Mouse (Mus musculus) hindbrain, embryonic 14.5 days (tissue): Measurements from ENCODE around the gene P4hb. TPM values are rescaled to one million over a fixed set of nuclear protein-coding genes. Genes with fewer than 3 reads are reported as not detected.

Experiments used
- ATAC-seq: fragments of 200-750 bp; cut with Nextera tagmentation; 2 replicates; pipeline ENCODE4 v1.8.0; 2017; ENCODE audit warnings: moderate number of reproducible peaks, mild to moderate bottlenecking, moderate TSS enrichment, moderate library complexity; ENCODE audit not compliant: low FRiP score
- DNase-seq: peaks from one replicate; pipeline ENCODE4 v3.0.0-alpha.2; 2015; ENCODE audit warnings: low spot score
- H3K27ac ChIP-seq: fragments of 300-500 bp; sonication (generic); 2 replicates; pipeline ENCODE4 v1.5.1; 2014; ENCODE audit warnings: mild to moderate bottlenecking, moderate library complexity
- H3K27me3 ChIP-seq: fragments of 300-500 bp; sonication (generic); 2 replicates; pipeline ENCODE4 v1.6.1; 2014; ENCODE audit warnings: mild to moderate bottlenecking, low read length, mixed read lengths; ENCODE audit not compliant: control insufficient read depth, insufficient read depth
- H3K36me3 ChIP-seq: fragments of 300-500 bp; sonication (generic); replicated peaks from 2 replicates; pipeline ENCODE4 v1.6.1; 2014; ENCODE audit not compliant: control insufficient read depth, insufficient read depth
- H3K4me1 ChIP-seq: fragments of 300-500 bp; sonication (generic); replicated peaks from 2 replicates; pipeline ENCODE4 v1.6.1; 2014; ENCODE audit warnings: antibody characterized with exemption, low read length, mixed read lengths; ENCODE audit not compliant: control insufficient read depth, insufficient read depth
- H3K4me2 ChIP-seq: fragments of 300-500 bp; sonication (generic); replicated peaks from 2 replicates; pipeline ENCODE4 v1.6.1; 2014; ENCODE audit warnings: mild to moderate bottlenecking, moderate library complexity
- H3K4me3 ChIP-seq: fragments of 300-500 bp; sonication (generic); replicated peaks from 2 replicates; pipeline ENCODE4 v1.5.1; 2014; ENCODE audit warnings: mild to moderate bottlenecking, low read length
- H3K9ac ChIP-seq: fragments of 300-500 bp; sonication (generic); 2 replicates; pipeline ENCODE4 v1.6.1; 2014
- H3K9me3 ChIP-seq: fragments of 300-500 bp; sonication (generic); 2 replicates; pipeline ENCODE4 v1.6.1; 2016; ENCODE audit warnings: low read length; ENCODE audit not compliant: control insufficient read depth
- WGBS: fragments of 180-500 bp; shearing (Covaris S2); extraction: QIAGEN DNeasy Blood & Tissue Kit; methylation state at CpG from one replicate; pipeline ENCODE4 v1.1.7; 2014; 5-methylcytosine and 5-hydroxymethylcytosine counted together
- polyA plus RNA-seq: library from polyadenylated mRNA; unstranded; fragments of >200 nt; fragmentation: Nextera tagmentation; extraction: Ambion mirVana; gene quantifications from 2 replicates; pipeline ENCODE4 v1.2.1, GENCODE M21; 2014

Gene P4hb
- polyA plus RNA-seq, 1 experiment from 2014 or later, result 295 TPM

DNA sequence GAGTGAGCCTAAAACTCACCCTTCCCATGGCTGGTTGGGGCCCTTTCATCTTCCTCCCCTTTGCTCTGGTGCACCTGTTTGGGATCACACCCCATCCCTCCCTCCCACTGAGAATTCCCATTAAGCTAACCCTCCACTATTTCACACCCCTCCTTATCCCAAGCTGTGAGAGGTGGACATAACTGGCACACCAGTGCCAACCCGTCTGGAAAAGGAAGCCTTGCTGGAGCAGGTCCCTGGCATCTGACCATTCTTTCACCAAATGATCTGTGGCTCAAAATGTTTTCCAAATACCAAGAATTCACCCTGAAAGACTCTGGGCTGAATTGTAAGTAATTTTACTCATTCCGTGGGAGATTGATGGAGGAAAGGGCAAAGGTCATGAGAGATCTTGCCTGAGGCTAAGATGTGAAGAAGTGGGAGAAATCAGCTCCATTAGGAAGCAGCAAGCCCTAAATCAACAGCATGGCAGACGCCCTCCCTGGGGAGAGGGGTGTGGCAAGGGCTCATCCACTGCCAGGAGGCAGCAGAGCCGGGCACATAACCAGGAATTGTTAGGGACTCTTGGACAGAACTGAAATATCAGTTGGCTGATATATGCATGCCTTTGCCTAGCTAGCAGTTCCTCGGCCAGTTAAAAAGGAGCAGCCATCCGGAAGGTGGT, 60.1 kb downstream of the P4hb start:
- no peaks in the 10 kb centered on the region for H3K27me3 ChIP-seq
- H3K27ac ChIP-seq, result no peak overlapping the region
- no peak overlapping the region for H3K4me3 ChIP-seq
- no peak for ATAC-seq
- peak overlapping the region; percentile 16; the same call in 1 of the 2 replicates for H3K9ac ChIP-seq
- H3K9me3 ChIP-seq, result no peaks in the 10 kb centered on the region
- no peaks in the 10 kb centered on the region for H3K4me1 ChIP-seq
- H3K36me3 ChIP-seq, result no peaks in the 10 kb centered on the region
- no peak for DNase-seq
- WGBS, result 35% methylated on average over 6 of the region's 6 CpGs
- H3K4me2 ChIP-seq, result no peak overlapping the region

DNA sequence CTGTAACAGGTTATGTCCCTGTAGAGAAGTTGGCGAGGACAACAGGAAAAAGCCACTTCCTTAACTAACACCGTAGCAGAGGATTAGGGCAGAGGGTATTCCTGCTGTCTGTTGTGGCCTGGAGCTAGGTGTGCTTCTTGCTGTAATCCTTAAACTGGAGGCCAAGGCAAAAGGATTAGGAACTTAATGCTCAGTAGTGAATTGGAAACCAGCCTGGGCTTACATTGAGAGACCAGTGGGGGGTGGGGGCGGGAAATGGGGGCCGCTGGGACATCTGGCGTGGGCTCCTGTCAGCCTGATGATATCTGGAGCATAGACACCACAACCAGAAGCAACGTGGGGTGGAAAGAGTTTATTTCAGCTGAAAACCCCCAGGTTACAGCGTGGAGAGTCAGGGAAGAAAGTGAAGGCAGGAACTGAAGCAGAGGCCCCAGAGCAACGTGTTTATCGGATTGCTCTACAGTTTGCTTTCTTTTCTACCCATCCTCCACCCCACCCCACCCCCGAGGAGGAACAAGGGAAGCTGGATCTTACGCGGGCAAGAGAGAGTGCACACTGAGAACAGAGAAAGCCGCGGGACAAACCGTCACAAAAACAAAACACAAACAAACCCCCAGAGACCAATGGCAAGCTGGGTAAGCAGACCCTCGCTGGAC, 62.5 kb downstream of the P4hb start:
- Histone ChIP-seq H3K4me3 (no peak overlapping the region), H3K9ac (peak overlapping the region; percentile 42; the same call in 1 of the 2 replicates)

More for the DNA sequence above, 62.5 kb downstream of the P4hb start:
- H3K4me2 ChIP-seq, result peak overlapping the region; percentile 39
- H3K27ac ChIP-seq, result no peak overlapping the region
- WGBS, result 9% methylated on average over 16 of the region's 16 CpGs
- no peak for ATAC-seq
- no peaks in the 10 kb centered on the region for H3K9me3 ChIP-seq
- no peaks in the 10 kb centered on the region for H3K36me3 ChIP-seq
- H3K4me1 ChIP-seq, result no peaks in the 10 kb centered on the region
- no peaks in the 10 kb centered on the region for H3K27me3 ChIP-seq
- DNase-seq, result no peak

Other genes with a start within 250 kb of the P4hb start
- 4,053 and 4,080 TPM in 2 replicates for gene Actg1, start 224.7 kb downstream of the P4hb start, polyA plus RNA-seq
- gene Fscn2, start 211.7 kb downstream of the P4hb start, polyA plus RNA-seq, result 1.6 and 2.2 TPM in 2 replicates
- gene Faap100, start 194.5 kb downstream of the P4hb start, polyA plus RNA-seq, result 85.6 and 90.1 TPM in 2 replicates
- gene Nploc4, start 135.5 kb downstream of the P4hb start, polyA plus RNA-seq, result 37.4 and 39.3 TPM in 2 replicates
- not detected in 2 replicates for gene Tspan10, start 130.6 kb downstream of the P4hb start, polyA plus RNA-seq
- gene Pde6g, start 119.8 kb downstream of the P4hb start, polyA plus RNA-seq, result 0.40 TPM in 2 replicates
- gene Oxld1, start 115.2 kb downstream of the P4hb start, polyA plus RNA-seq, result 11.4 and 12.4 TPM in 2 replicates
- 19.9 and 20.8 TPM in 2 replicates for gene Ccdc137, start 115.1 kb downstream of the P4hb start, polyA plus RNA-seq
- 56.1 and 56.3 TPM in 2 replicates for gene Arl16, start 105.6 kb downstream of the P4hb start, polyA plus RNA-seq
- 131 and 132 TPM in 2 replicates for gene Mrpl12, start 88.6 kb downstream of the P4hb start, polyA plus RNA-seq
- 28.5 and 29.8 TPM in 2 replicates for gene Slc25a10, start 81.4 kb downstream of the P4hb start, polyA plus RNA-seq
- gene Gcgr, start 42.6 kb downstream of the P4hb start, polyA plus RNA-seq, result 0.27 and 0.32 TPM in 2 replicates
- gene Mcrip1, start 23.5 kb downstream of the P4hb start, polyA plus RNA-seq, result 248 and 261 TPM in 2 replicates
- 0.29 TPM in 1 of 2 replicates, not detected in the other for gene Ppp1r27, start 22.1 kb downstream of the P4hb start, polyA plus RNA-seq
- gene Arhgdia, start 8.4 kb upstream of the P4hb start, polyA plus RNA-seq, result 435 and 490 TPM in 2 replicates
- 237 and 252 TPM in 2 replicates for gene Alyref, start 25.1 kb upstream of the P4hb start, polyA plus RNA-seq
- 227 and 229 TPM in 2 replicates for gene Anapc11, start 25.2 kb upstream of the P4hb start, polyA plus RNA-seq
- 0.83 and 1.5 TPM in 2 replicates for gene Npb, start 35.2 kb upstream of the P4hb start, polyA plus RNA-seq
- 173 and 181 TPM in 2 replicates for gene Pcyt2, start 44.7 kb upstream of the P4hb start, polyA plus RNA-seq
- gene Sirt7, start 52.0 kb upstream of the P4hb start, polyA plus RNA-seq, result 35.5 and 37.0 TPM in 2 replicates
- gene Mafg, start 60.3 kb upstream of the P4hb start, polyA plus RNA-seq, result 35.4 and 37.8 TPM in 2 replicates
- gene Pycr1, start 70.5 kb upstream of the P4hb start, polyA plus RNA-seq, result 16.8 and 17.9 TPM in 2 replicates
- 1.1 and 1.4 TPM in 2 replicates for gene Myadml2, start 74.9 kb upstream of the P4hb start, polyA plus RNA-seq
- gene Notum, start 87.9 kb upstream of the P4hb start, polyA plus RNA-seq, result 2.2 and 3.5 TPM in 2 replicates
- gene Aspscr1, start 99.7 kb upstream of the P4hb start, polyA plus RNA-seq, result 123 and 136 TPM in 2 replicates
- gene Cenpx, start 140.5 kb upstream of the P4hb start, polyA plus RNA-seq, result 95.7 and 106 TPM in 2 replicates
- gene Lrrc45, start 140.7 kb upstream of the P4hb start, polyA plus RNA-seq, result 52.7 and 56.5 TPM in 2 replicates
- gene Rac3, start 148.2 kb upstream of the P4hb start, polyA plus RNA-seq, result 124 and 134 TPM in 2 replicates
- 9.0 and 13.7 TPM in 2 replicates for gene Dcxr, start 154.0 kb upstream of the P4hb start, polyA plus RNA-seq
- gene Cbr2, start 158.9 kb upstream of the P4hb start, polyA plus RNA-seq, result 0.64 and 0.90 TPM in 2 replicates
- 1.8 and 2.2 TPM in 2 replicates for gene Hmga1b, start 189.5 kb upstream of the P4hb start, polyA plus RNA-seq
- gene Rfng, start 211.0 kb upstream of the P4hb start, polyA plus RNA-seq, result 86.1 and 87.0 TPM in 2 replicates
- 288 and 307 TPM in 2 replicates for gene Gps1, start 211.0 kb upstream of the P4hb start, polyA plus RNA-seq
- gene Dus1l, start 223.2 kb upstream of the P4hb start, polyA plus RNA-seq, result 43.8 and 43.9 TPM in 2 replicates